Mouse (Mus musculus) kidney, adult 2 months (tissue): ENCODE measurements around the gene Mnt.

Experiments used
- CTCF ChIP-seq: fragments of 200-500 bp; conservative IDR thresholded peaks from 2 replicates; pipeline ENCODE4 v1.5.1; 2011; ENCODE audit warnings: low read depth, mild to moderate bottlenecking, control low read depth, low read length, moderate library complexity, mixed read lengths; ENCODE audit not compliant: insufficient read depth, insufficient read length
- POLR2A ChIP-seq: fragments of 200-500 bp; IDR thresholded peaks from one replicate; pipeline ENCODE4 v1.6.1; 2011; ENCODE audit warnings: low read depth, low read length, control low read depth

- no peak for TF ChIP-seq POLR2A
- no peak for TF ChIP-seq CTCF
Observed at GRCm38 (mm10) chr11:74840739-74841138, 10.0 kb downstream of the Mnt start.
